Mouse (Mus musculus) ES-E14 (cell line): ENCODE data around the gene Ap3b2. TPM values are rescaled to one million over a fixed set of nuclear protein-coding genes. Genes with fewer than 3 reads are reported as not detected.
A peak's percentile ranks its signal among the peaks of the same experiment; 100 is the strongest.

Experiments
- DNase-seq: peaks from one replicate; pipeline ENCODE4 v3.0.0-alpha.2; 2013; ENCODE audit warnings: low read depth, low spot score
- H3K27ac ChIP-seq: 2 replicates; pipeline ENCODE4 v1.5.1; 2012; ENCODE audit warnings: low read depth, mild to moderate bottlenecking, low read length, moderate library complexity, mixed read lengths; ENCODE audit not compliant: poor library complexity, insufficient read depth, severe bottlenecking
- H3K36me3 ChIP-seq: 2 replicates; pipeline ENCODE4 v1.6.1; 2012; ENCODE audit warnings: mild to moderate bottlenecking, low read length, moderate library complexity, mixed read lengths; ENCODE audit not compliant: control insufficient read depth, poor library complexity, insufficient read depth, severe bottlenecking
- H3K4me1 ChIP-seq, 2 experiments: fragments of 150-350 bp in 1 of 2; sonication (generic) in 1 of 2; 2 replicates each; pipeline ENCODE4 v1.6.1; 2012; ENCODE audit warnings: low read length in 2 of 2, mild to moderate bottlenecking in 1 of 2, mixed read lengths in 1 of 2; ENCODE audit not compliant: control insufficient read depth in 2 of 2, insufficient read depth in 2 of 2, poor library complexity in 1 of 2
- H3K4me3 ChIP-seq, 2 experiments: fragments of 150-350 bp in 1 of 2; sonication (generic) in 1 of 2; 2 replicates each; pipeline ENCODE4 v1.5.1; 2012; ENCODE audit warnings: low read length in 2 of 2, low read depth in 1 of 2, mild to moderate bottlenecking in 1 of 2, mixed read lengths in 1 of 2; ENCODE audit not compliant: insufficient read depth in 1 of 2, poor library complexity in 1 of 2, severe bottlenecking in 1 of 2
- H3K9ac ChIP-seq: 2 replicates; pipeline ENCODE4 v1.6.1; 2012; ENCODE audit warnings: low read depth, mild to moderate bottlenecking, low read length, mixed read lengths; ENCODE audit not compliant: poor library complexity, insufficient read depth, severe bottlenecking
- H3K9me3 ChIP-seq: fragments of 150-350 bp; sonication (generic); 2 replicates; pipeline ENCODE4 v1.6.1; 2012; ENCODE audit warnings: low read depth, mild to moderate bottlenecking, low read length; ENCODE audit not compliant: control insufficient read depth, insufficient read depth
- CHD2 ChIP-seq: IDR thresholded peaks from 2 replicates; pipeline ENCODE4 v1.6.1; 2014; ENCODE audit warnings: mild to moderate bottlenecking, low read depth, low read length, inconsistent platforms
- HCFC1 ChIP-seq: IDR thresholded peaks from 2 replicates; pipeline ENCODE4 v1.6.1; 2012; ENCODE audit warnings: low read length, inconsistent platforms, borderline replicate concordance; ENCODE audit not compliant: insufficient read depth
- MAFK ChIP-seq: IDR thresholded peaks from 2 replicates; pipeline ENCODE4 v1.6.1; 2014; ENCODE audit warnings: mild to moderate bottlenecking, low read depth, low read length, inconsistent platforms; ENCODE audit not compliant: insufficient read depth
- ZC3H11A ChIP-seq: IDR thresholded peaks from 2 replicates; pipeline ENCODE4 v1.6.1; 2012; ENCODE audit warnings: low read depth, mild to moderate bottlenecking, inconsistent platforms, low read length, borderline replicate concordance
- ZNF384 ChIP-seq: IDR thresholded peaks from 2 replicates; pipeline ENCODE4 v1.6.1; 2012; ENCODE audit warnings: low read depth, low read length, inconsistent platforms
- in situ Hi-C, 2 experiments: fragments of 600-800 bp; cut with MboI; formaldehyde crosslinking; loops; one replicate each; pipeline ENCODE4 v1.15.1; 2025; ENCODE audit warnings: low sequenced_read_pairs in 2 of 2, inconsistent platforms in 1 of 2; ENCODE audit not compliant: unreplicated experiment in 2 of 2
- total RNA-seq: library from RNA; depleted of rRNA; stranded (reverse); fragments of 300-350 nt; gene quantifications from 2 replicates; pipeline ENCODE4 v1.2.3, GENCODE M21; 2012

The Ap3b2 gene
- total RNA-seq, 1 experiment, result 5.3 TPM

DNA sequence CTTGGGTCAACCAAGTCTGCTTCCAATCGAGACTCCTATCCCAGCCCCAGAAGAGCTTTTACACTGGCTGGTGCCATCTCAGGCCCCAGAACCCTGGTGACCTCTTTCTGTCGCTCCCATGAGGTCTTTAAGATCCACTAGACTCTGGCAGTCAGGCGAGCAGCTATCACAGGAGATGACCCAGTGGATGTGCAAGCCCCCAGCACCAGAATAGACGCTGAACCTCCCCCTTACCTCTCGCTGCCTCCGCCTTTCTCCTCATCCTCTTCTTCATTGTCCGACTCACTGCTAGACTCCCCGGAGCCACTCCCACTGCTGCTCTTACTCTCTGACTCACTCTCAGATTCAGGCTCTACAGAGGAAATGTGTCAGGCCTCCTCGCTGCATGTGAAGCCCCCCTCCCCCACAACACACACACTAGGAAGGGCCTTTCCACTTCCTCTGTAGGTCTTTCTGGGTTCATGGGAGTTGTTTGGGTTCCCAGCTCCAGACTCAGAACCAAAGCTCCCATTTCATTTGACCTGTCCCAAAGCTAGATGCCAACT lies 28.7 kb downstream of the Ap3b2 start:
- in situ Hi-C loops, result no loop called here
- DNase-seq, result no peak
- Histone ChIP-seq H3K4me1 (no peaks in the 10 kb centered on the region), H3K27ac (no peak overlapping the region), H3K36me3 (no peaks in the 10 kb centered on the region), H3K4me3 (no peak overlapping the region), H3K9ac (no peak overlapping the region), H3K9me3 (no peaks in the 10 kb centered on the region)
- TF ChIP-seq ZNF384 (no peak), HCFC1 (no peak), ZC3H11A (no peak), MAFK (no peak), CHD2 (no peak)

DNA sequence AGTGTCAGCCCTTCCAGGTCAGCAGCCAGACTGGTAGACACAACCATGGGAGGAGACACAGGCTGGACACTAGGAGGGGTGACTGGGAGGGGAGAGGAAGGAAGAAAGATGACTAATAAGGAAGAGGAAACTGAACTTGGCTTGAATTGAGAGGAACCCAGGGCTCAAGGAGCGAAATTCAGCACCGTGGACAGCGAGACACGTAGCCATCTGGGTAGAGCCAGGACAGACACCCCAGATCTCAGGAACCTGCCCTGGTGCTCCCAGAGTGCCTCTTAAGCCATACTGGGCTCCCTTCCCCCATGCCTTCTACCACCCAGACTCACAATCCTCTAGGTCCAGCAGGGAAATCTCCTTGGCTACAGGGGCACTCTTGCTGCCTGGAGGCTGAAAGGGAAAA lies 29.6 kb downstream of the Ap3b2 start:
- no peak for DNase-seq
- H3K4me3 ChIP-seq, result no peak overlapping the region
- in situ Hi-C loops, result no loop called here
- no peaks in the 10 kb centered on the region for H3K36me3 ChIP-seq
- no peaks in the 10 kb centered on the region for H3K9me3 ChIP-seq
- H3K27ac ChIP-seq, result no peak overlapping the region
- H3K9ac ChIP-seq, result no peak overlapping the region
- TF ChIP-seq HCFC1 (no peak), ZC3H11A (no peak)
- H3K4me1 ChIP-seq, result no peaks in the 10 kb centered on the region

- in situ Hi-C loops, result no loop called here
- TF ChIP-seq HCFC1 (no peak), ZNF384 (no peak), MAFK (no peak), ZC3H11A (no peak), CHD2 (no peak)
Measured at GRCm38 (mm10) chr7:81462815-81463214, 30.9 kb downstream of the Ap3b2 start.

GRCm38 (mm10) chr7:81455155-81455651 lies 38.5 kb downstream of the Ap3b2 start, which contains the start of gene Cpeb1:
Gene Cpeb1, minus strand, starts transcription at chr7:81455465.
- H3K9ac ChIP-seq, result peak within 1 kb of the TSS; percentile 57; the same call in 1 of the 2 replicates
- TF ChIP-seq ZC3H11A (peak; percentile 6; the same call in 1 of the 2 replicates), CHD2 (no peak)
- peak within 1 kb of the TSS; percentile 64 to 79 for H3K4me3 ChIP-seq
- DNase-seq, result no peak
- H3K9me3 ChIP-seq, result no peaks in the 10 kb centered on the region
- in situ Hi-C loops, result no loop called here
- H3K27ac ChIP-seq, result no peak within 1 kb of the TSS
- peaks cover 0 to 8% of the 10 kb centered on the region in 2 experiments; a peak in 2 of 4 replicates for H3K4me1 ChIP-seq
- no peaks in the 10 kb centered on the region for H3K36me3 ChIP-seq

More at GRCm38 (mm10) chr7:81462815-81463214, 30.9 kb downstream of the Ap3b2 start:
- H3K9ac ChIP-seq, result no peak overlapping the region
- H3K36me3 ChIP-seq, result no peaks in the 10 kb centered on the region
- H3K27ac ChIP-seq, result no peak overlapping the region
- H3K9me3 ChIP-seq, result no peaks in the 10 kb centered on the region
- no peaks in the 10 kb centered on the region for H3K4me1 ChIP-seq
- no peak overlapping the region for H3K4me3 ChIP-seq
- no peak for DNase-seq
